Mouse (Mus musculus) urinary bladder, adult 18-20 months (tissue): ENCODE measurements around the gene Hoxd13.

Experiments used
- DNase-seq, 2 experiments: peaks; one replicate each; pipeline ENCODE4 v3.0.0; 2022; ENCODE audit warnings: low spot score in 2 of 2, mixed read lengths in 2 of 2

Gene Hoxd13

GRCm38 (mm10) chr2:74661685-74662084, 6.4 kb upstream of the Hoxd13 start:
- DNase-seq, result no peak

- DNase-seq, result no peak
Observed at GRCm38 (mm10) chr2:74663291-74663925, 4.7 kb upstream of the Hoxd13 start.

- DNase-seq, result no peak
Observed at GRCm38 (mm10) chr2:74666411-74666810, 1.7 kb upstream of the Hoxd13 start.

GRCm38 (mm10) chr2:74667191-74667841, 794 bp upstream of the Hoxd13 start:
- no peak for DNase-seq

GRCm38 (mm10) chr2:74668370-74669229, 490 bp downstream of the Hoxd13 start:
- peak in 1 of 2 experiments; percentile 53 for DNase-seq

- DNase-seq, result no peak
Observed at GRCm38 (mm10) chr2:74669230-74669578, 1.1 kb downstream of the Hoxd13 start.

- DNase-seq, result no peak
Observed at GRCm38 (mm10) chr2:74669650-74670235, 1.6 kb downstream of the Hoxd13 start.

- DNase-seq, result no peak
Observed at GRCm38 (mm10) chr2:74670632-74671188, 2.6 kb downstream of the Hoxd13 start.

- no peak for DNase-seq
Observed at GRCm38 (mm10) chr2:74671847-74672246, 3.7 kb downstream of the Hoxd13 start.

- DNase-seq, result peak in 1 of 2 experiments; percentile 50
Observed at GRCm38 (mm10) chr2:74672481-74673362, 4.6 kb downstream of the Hoxd13 start.

- DNase-seq, result no peak
Observed at GRCm38 (mm10) chr2:74673835-74674425, 5.8 kb downstream of the Hoxd13 start.

GRCm38 (mm10) chr2:74674881-74675665, 7.0 kb downstream of the Hoxd13 start, which contains the start of gene Hoxd12:
Gene Hoxd12 (plus strand): TSS chr2:74675013.
- DNase-seq, result no peak

GRCm38 (mm10) chr2:74675666-74676282, 7.7 kb downstream of the Hoxd13 start:
- no peak for DNase-seq

- no peak for DNase-seq
Observed at GRCm38 (mm10) chr2:74676376-74677052, 8.4 kb downstream of the Hoxd13 start.

- DNase-seq, result no peak
Observed at GRCm38 (mm10) chr2:74677106-74677505, 9.0 kb downstream of the Hoxd13 start.

- no peak for DNase-seq
Observed at GRCm38 (mm10) chr2:74678891-74679595, 10.9 kb downstream of the Hoxd13 start, which contains the start of gene Hoxd11. Gene Hoxd11 (plus strand): TSS chr2:74679557.

GRCm38 (mm10) chr2:74679596-74679971, 11.5 kb downstream of the Hoxd13 start:
- no peak for DNase-seq

GRCm38 (mm10) chr2:74679980-74680379, 11.9 kb downstream of the Hoxd13 start:
- DNase-seq, result no peak
